Mouse (Mus musculus): Measurements from ENCODE around the gene Ntm. TPM values are rescaled to one million over a fixed set of nuclear protein-coding genes. Genes with fewer than 3 reads are reported as not detected.

The Ntm gene
- polyA plus RNA-seq, 1 experiment from 2014 or later: 48.5 TPM

GRCm38 (mm10) chr9:29315842-29316241 is 647.1 kb downstream of the Ntm start:
- no peaks in the 10 kb centered on the region for H3K27me3 ChIP-seq (ENCODE audit: control insufficient read depth, insufficient read depth, low read length)
- H3K9ac ChIP-seq (ENCODE audit: low read depth, low read length): no peak overlapping the region
- no peak overlapping the region for H3K27ac ChIP-seq (ENCODE audit: low read depth, low read length)
- peaks cover 33% of the 10 kb centered on the region; the same call in 1 of the 2 replicates for H3K4me1 ChIP-seq (ENCODE audit: control insufficient read depth, insufficient read depth, low read length)
- H3K4me2 ChIP-seq (replicated peaks; ENCODE audit: low read depth, low read length): no peak overlapping the region
- H3K9me3 ChIP-seq (ENCODE audit: control insufficient read depth, low read length): no peaks in the 10 kb centered on the region
- WGBS: 71% methylated on average over 8 of the region's 8 CpGs
- H3K4me3 ChIP-seq (ENCODE audit: low read length): no peak overlapping the region
- no peak for ATAC-seq (ENCODE audit: low FRiP score, low TSS enrichment)
- H3K36me3 ChIP-seq (ENCODE audit: control insufficient read depth, insufficient read depth, low read length): no peaks in the 10 kb centered on the region

- no peak overlapping the region for H3K4me2 ChIP-seq (replicated peaks; ENCODE audit: low read depth, low read length)
- H3K36me3 ChIP-seq (ENCODE audit: control insufficient read depth, insufficient read depth, low read length): no peaks in the 10 kb centered on the region
- ATAC-seq (ENCODE audit: low FRiP score, low TSS enrichment): no peak
- no peaks in the 10 kb centered on the region for H3K27me3 ChIP-seq (ENCODE audit: control insufficient read depth, insufficient read depth, low read length)
- H3K4me1 ChIP-seq (ENCODE audit: control insufficient read depth, insufficient read depth, low read length): no peaks in the 10 kb centered on the region
- no peak overlapping the region for H3K9ac ChIP-seq (ENCODE audit: low read depth, low read length)
- no peak overlapping the region for H3K27ac ChIP-seq (ENCODE audit: low read depth, low read length)
- no peak overlapping the region for H3K4me3 ChIP-seq (ENCODE audit: low read length)
- WGBS: 28% methylated on average over 2 of the region's 2 CpGs
- H3K9me3 ChIP-seq (ENCODE audit: control insufficient read depth, low read length): no peaks in the 10 kb centered on the region
Observed at GRCm38 (mm10) chr9:29306961-29307360, 656.0 kb downstream of the Ntm start.

DNA sequence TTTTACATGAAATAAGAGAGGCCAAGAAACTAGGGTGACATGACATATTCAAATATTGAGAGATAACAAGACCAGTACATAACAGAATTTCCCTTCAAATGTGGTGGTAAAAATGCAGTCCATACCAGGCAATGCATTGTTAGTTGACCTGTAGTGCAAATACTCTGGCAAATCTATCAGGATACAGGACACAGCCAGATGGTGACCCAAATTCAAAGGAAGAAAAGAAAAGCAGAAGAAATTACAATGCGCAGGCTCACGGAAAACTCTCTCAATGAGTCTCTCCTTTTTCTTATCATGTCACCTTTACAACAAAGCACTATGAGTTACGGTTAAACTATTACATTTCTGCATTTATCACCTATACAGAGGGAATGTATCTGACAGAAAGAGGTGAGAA is 664.6 kb downstream of the Ntm start:
- no peaks in the 10 kb centered on the region for H3K4me1 ChIP-seq (ENCODE audit: control insufficient read depth, insufficient read depth, low read length)
- H3K36me3 ChIP-seq (ENCODE audit: control insufficient read depth, insufficient read depth, low read length): no peaks in the 10 kb centered on the region
- no peak overlapping the region for H3K27ac ChIP-seq (ENCODE audit: low read depth, low read length)
- H3K9ac ChIP-seq (ENCODE audit: low read depth, low read length): no peak overlapping the region
- 94% methylated on average over 3 of the region's 3 CpGs for WGBS
- no peak overlapping the region for H3K4me3 ChIP-seq (ENCODE audit: low read length)
- no peaks in the 10 kb centered on the region for H3K27me3 ChIP-seq (ENCODE audit: control insufficient read depth, insufficient read depth, low read length)
- no peaks in the 10 kb centered on the region for H3K9me3 ChIP-seq (ENCODE audit: control insufficient read depth, low read length)
- no peak for ATAC-seq (ENCODE audit: low FRiP score, low TSS enrichment)
- no peak overlapping the region for H3K4me2 ChIP-seq (replicated peaks; ENCODE audit: low read depth, low read length)

GRCm38 (mm10) chr9:29296752-29297151 is 666.2 kb downstream of the Ntm start:
- WGBS: 83% methylated on average over 3 of the region's 3 CpGs
- Histone ChIP-seq H3K4me2 (replicated peaks; ENCODE audit: low read depth, low read length) (no peak overlapping the region), H3K9me3 (ENCODE audit: control insufficient read depth, low read length) (no peaks in the 10 kb centered on the region), H3K27me3 (ENCODE audit: control insufficient read depth, insufficient read depth, low read length) (no peaks in the 10 kb centered on the region), H3K27ac (ENCODE audit: low read depth, low read length) (no peak overlapping the region), H3K4me1 (ENCODE audit: control insufficient read depth, insufficient read depth, low read length) (no peaks in the 10 kb centered on the region), H3K4me3 (ENCODE audit: low read length) (no peak overlapping the region), H3K36me3 (ENCODE audit: control insufficient read depth, insufficient read depth, low read length) (no peaks in the 10 kb centered on the region), H3K9ac (ENCODE audit: low read depth, low read length) (no peak overlapping the region)
- ATAC-seq (ENCODE audit: low FRiP score, low TSS enrichment): no peak

DNA sequence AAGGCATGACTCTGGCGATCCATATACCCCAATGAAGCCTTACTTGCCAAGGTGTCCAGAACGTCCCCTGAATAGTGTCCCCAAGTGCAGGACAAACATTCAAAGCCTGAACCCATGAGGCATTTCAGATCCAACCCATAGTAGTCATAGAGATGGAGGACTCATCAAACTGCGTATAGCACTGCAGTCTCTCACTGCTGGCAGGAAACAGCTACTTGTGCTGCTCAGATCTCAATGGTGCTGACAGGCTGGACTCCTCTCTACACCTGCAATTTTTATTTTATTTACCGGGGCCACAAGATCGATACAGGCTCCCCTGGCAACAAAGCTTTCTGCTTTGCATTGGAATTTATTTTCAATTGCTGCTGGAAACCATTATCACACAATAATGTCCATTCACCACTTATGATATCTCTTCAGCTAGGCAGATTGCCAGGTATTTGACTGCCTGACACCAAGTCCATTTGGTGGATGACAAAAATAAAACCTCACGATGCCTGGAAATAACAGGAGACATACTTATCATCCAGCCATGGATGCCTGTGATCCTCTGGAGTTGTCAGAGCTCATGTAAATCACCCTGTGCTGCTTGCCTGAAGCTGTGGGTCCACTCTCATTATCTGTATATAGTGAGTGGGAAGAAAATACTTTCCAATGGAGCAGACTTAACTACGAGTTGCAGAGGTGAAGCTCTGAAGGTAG is 674.8 kb downstream of the Ntm start:
- no peak overlapping the region for H3K27ac ChIP-seq (ENCODE audit: low read depth, low read length)
- H3K36me3 ChIP-seq (ENCODE audit: control insufficient read depth, insufficient read depth, low read length): no peaks in the 10 kb centered on the region
- no peaks in the 10 kb centered on the region for H3K4me1 ChIP-seq (ENCODE audit: control insufficient read depth, insufficient read depth, low read length)
- no peak overlapping the region for H3K4me2 ChIP-seq (replicated peaks; ENCODE audit: low read depth, low read length)
- H3K9ac ChIP-seq (ENCODE audit: low read depth, low read length): no peak overlapping the region
- no peaks in the 10 kb centered on the region for H3K9me3 ChIP-seq (ENCODE audit: control insufficient read depth, low read length)
- no peak overlapping the region for H3K4me3 ChIP-seq (ENCODE audit: low read length)
- H3K27me3 ChIP-seq (ENCODE audit: control insufficient read depth, insufficient read depth, low read length): no peaks in the 10 kb centered on the region
- 84% methylated on average over 7 of the region's 7 CpGs for WGBS
- no peak for ATAC-seq (ENCODE audit: low FRiP score, low TSS enrichment)

GRCm38 (mm10) chr9:29285144-29285543 is 677.8 kb downstream of the Ntm start:
- ATAC-seq (ENCODE audit: low FRiP score, low TSS enrichment): no peak
- H3K4me2 ChIP-seq (replicated peaks; ENCODE audit: low read depth, low read length): no peak overlapping the region
- H3K36me3 ChIP-seq (ENCODE audit: control insufficient read depth, insufficient read depth, low read length): no peaks in the 10 kb centered on the region
- no peak overlapping the region for H3K4me3 ChIP-seq (ENCODE audit: low read length)
- H3K9ac ChIP-seq (ENCODE audit: low read depth, low read length): no peak overlapping the region
- no peak overlapping the region for H3K27ac ChIP-seq (ENCODE audit: low read depth, low read length)
- no peaks in the 10 kb centered on the region for H3K27me3 ChIP-seq (ENCODE audit: control insufficient read depth, insufficient read depth, low read length)
- no peaks in the 10 kb centered on the region for H3K4me1 ChIP-seq (ENCODE audit: control insufficient read depth, insufficient read depth, low read length)
- no peaks in the 10 kb centered on the region for H3K9me3 ChIP-seq (ENCODE audit: control insufficient read depth, low read length)

GRCm38 (mm10) chr9:29272861-29273260 is 690.1 kb downstream of the Ntm start:
- Histone ChIP-seq H3K27ac (ENCODE audit: low read depth, low read length) (no peak overlapping the region), H3K4me3 (ENCODE audit: low read length) (no peak overlapping the region), H3K9me3 (ENCODE audit: control insufficient read depth, low read length) (no peaks in the 10 kb centered on the region), H3K4me1 (ENCODE audit: control insufficient read depth, insufficient read depth, low read length) (no peaks in the 10 kb centered on the region), H3K9ac (ENCODE audit: low read depth, low read length) (no peak overlapping the region), H3K4me2 (replicated peaks; ENCODE audit: low read depth, low read length) (no peak overlapping the region), H3K36me3 (ENCODE audit: control insufficient read depth, insufficient read depth, low read length) (no peaks in the 10 kb centered on the region), H3K27me3 (ENCODE audit: control insufficient read depth, insufficient read depth, low read length) (no peaks in the 10 kb centered on the region)
- WGBS: 84% methylated on average over 3 of the region's 3 CpGs
- no peak for ATAC-seq (ENCODE audit: low FRiP score, low TSS enrichment)

DNA sequence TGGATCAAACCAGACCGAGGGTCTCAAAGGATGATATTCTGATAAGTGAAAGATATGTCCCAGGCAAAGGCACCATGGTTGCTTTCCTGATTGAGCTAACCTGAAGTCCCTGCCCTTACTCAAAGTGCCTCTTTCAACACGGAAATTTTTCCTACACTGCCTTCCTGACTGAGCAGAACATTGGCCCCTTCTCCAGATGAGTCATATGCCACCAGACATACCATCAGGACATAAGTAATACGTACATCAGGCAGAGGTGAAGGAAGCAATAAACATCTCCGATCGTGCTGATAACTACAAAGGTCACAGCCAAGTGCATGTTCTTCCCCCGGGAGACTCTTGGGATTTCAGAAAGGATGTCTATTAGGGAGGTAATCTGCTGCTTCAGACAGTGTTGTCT is 693.0 kb downstream of the Ntm start:
- no peak for ATAC-seq (ENCODE audit: low FRiP score, low TSS enrichment)
- WGBS: 72% methylated on average over 6 of the region's 6 CpGs
- no peaks in the 10 kb centered on the region for H3K27me3 ChIP-seq (ENCODE audit: control insufficient read depth, insufficient read depth, low read length)

DNA sequence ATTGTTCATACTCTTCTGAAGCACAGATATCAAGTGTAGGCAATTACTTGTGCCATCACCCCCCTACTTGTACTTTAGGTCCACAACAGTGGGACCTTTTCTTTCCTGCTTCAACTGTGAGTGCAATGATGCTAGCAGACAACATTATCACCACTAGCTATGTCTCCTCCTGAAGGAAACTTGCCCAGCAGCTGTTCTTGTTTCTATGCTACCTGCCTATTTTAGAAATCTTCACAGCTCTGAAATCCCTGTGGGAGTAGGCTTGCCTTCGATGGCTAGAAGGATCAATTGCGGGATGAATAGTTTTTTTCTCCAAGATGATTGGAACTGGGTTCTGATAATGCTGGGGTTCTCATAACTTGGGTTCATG is 693.7 kb downstream of the Ntm start:
- no peak overlapping the region for H3K4me3 ChIP-seq (ENCODE audit: low read length)
- H3K27me3 ChIP-seq (ENCODE audit: control insufficient read depth, insufficient read depth, low read length): no peaks in the 10 kb centered on the region
- no peaks in the 10 kb centered on the region for H3K4me1 ChIP-seq (ENCODE audit: control insufficient read depth, insufficient read depth, low read length)
- 88% methylated on average over 2 of the region's 2 CpGs for WGBS
- no peak overlapping the region for H3K4me2 ChIP-seq (replicated peaks; ENCODE audit: low read depth, low read length)
- no peaks in the 10 kb centered on the region for H3K36me3 ChIP-seq (ENCODE audit: control insufficient read depth, insufficient read depth, low read length)
- ATAC-seq (ENCODE audit: low FRiP score, low TSS enrichment): no peak
- H3K9ac ChIP-seq (ENCODE audit: low read depth, low read length): no peak overlapping the region
- H3K27ac ChIP-seq (ENCODE audit: low read depth, low read length): no peak overlapping the region
- H3K9me3 ChIP-seq (ENCODE audit: control insufficient read depth, low read length): no peaks in the 10 kb centered on the region

More for the DNA sequence above, 693.0 kb downstream of the Ntm start:
- Histone ChIP-seq H3K4me1 (ENCODE audit: control insufficient read depth, insufficient read depth, low read length) (no peaks in the 10 kb centered on the region), H3K36me3 (ENCODE audit: control insufficient read depth, insufficient read depth, low read length) (no peaks in the 10 kb centered on the region), H3K4me2 (replicated peaks; ENCODE audit: low read depth, low read length) (no peak overlapping the region), H3K9me3 (ENCODE audit: control insufficient read depth, low read length) (no peaks in the 10 kb centered on the region), H3K9ac (ENCODE audit: low read depth, low read length) (no peak overlapping the region), H3K27ac (ENCODE audit: low read depth, low read length) (no peak overlapping the region), H3K4me3 (ENCODE audit: low read length) (no peak overlapping the region)

Measured in kidney, embryonic 14.5 days (tissue).